Mouse (Mus musculus) bone marrow macrophage, adult 2 months (primary cell): ENCODE results near the gene E130218I03Rik.

Source experiments
- CTCF ChIP-seq: IDR thresholded peaks from 2 replicates; pipeline ENCODE4 v1.5.1; 2012; ENCODE audit warnings: low read depth, mild to moderate bottlenecking, low read length, moderate library complexity
- POLR2A ChIP-seq: IDR thresholded peaks from 2 replicates; pipeline ENCODE4 v1.6.1; 2012; ENCODE audit warnings: mild to moderate bottlenecking, low read depth, low read length, borderline replicate concordance

GRCm38 (mm10) chr4:134288397-134289256, 45.2 kb downstream of the E130218I03Rik start:
- no peak for TF ChIP-seq CTCF
- no peak for TF ChIP-seq POLR2A
